Mouse (Mus musculus): Measurements from ENCODE around the gene Ovol2. TPM values are rescaled to one million over a fixed set of nuclear protein-coding genes. Genes with fewer than 3 reads are reported as not detected.

Ovol2 gene
- polyA plus RNA-seq, 1 experiment, result 11.1 TPM

GRCm38 (mm10) chr2:144295145-144295735 is 36.7 kb downstream of the Ovol2 start:
- H3K9me3 ChIP-seq (replicated peaks; ENCODE audit: control insufficient read depth, insufficient read depth, low read length, poor library complexity, severe bottlenecking), result no peaks in the 10 kb centered on the region
- no peak for TF ChIP-seq POLR2A (IDR thresholded peaks at IDR 0.05; ENCODE audit: insufficient read depth, low read length)
- TF ChIP-seq EP300 (IDR thresholded peaks at IDR 0.05; ENCODE audit: insufficient read depth, low read depth, low read length), result no peak
- TF ChIP-seq CTCF (IDR thresholded peaks at IDR 0.05; ENCODE audit: low read depth, low read length), result no peak
- no peak overlapping the region for H3K27ac ChIP-seq (ENCODE audit: insufficient read depth, low read length)
- H3K9ac ChIP-seq (ENCODE audit: low read depth, poor library complexity, severe bottlenecking), result no peak overlapping the region
- no peaks in the 10 kb centered on the region for H3K4me1 ChIP-seq (ENCODE audit: control insufficient read depth, insufficient read depth, low read length)
- H3K27me3 ChIP-seq (ENCODE audit: control insufficient read depth, insufficient read depth, low read length, poor library complexity, severe bottlenecking), result no peaks in the 10 kb centered on the region
- H3K4me3 ChIP-seq (ENCODE audit: low read depth, low read length), result no peak overlapping the region
- no peaks in the 10 kb centered on the region for H3K36me3 ChIP-seq (ENCODE audit: control insufficient read depth, insufficient read depth, low read length, poor library complexity, severe bottlenecking)

- H3K27me3 ChIP-seq (ENCODE audit: control insufficient read depth, insufficient read depth, low read length, poor library complexity, severe bottlenecking), result no peaks in the 10 kb centered on the region
- no peak overlapping the region for H3K4me3 ChIP-seq (ENCODE audit: low read depth, low read length)
- no peak overlapping the region for H3K9ac ChIP-seq (ENCODE audit: low read depth, poor library complexity, severe bottlenecking)
- no peak for TF ChIP-seq CTCF (IDR thresholded peaks at IDR 0.05; ENCODE audit: low read depth, low read length)
- TF ChIP-seq POLR2A (IDR thresholded peaks at IDR 0.05; ENCODE audit: insufficient read depth, low read length), result no peak
- no peak for TF ChIP-seq EP300 (IDR thresholded peaks at IDR 0.05; ENCODE audit: insufficient read depth, low read depth, low read length)
- no peaks in the 10 kb centered on the region for H3K36me3 ChIP-seq (ENCODE audit: control insufficient read depth, insufficient read depth, low read length, poor library complexity, severe bottlenecking)
- H3K27ac ChIP-seq (ENCODE audit: insufficient read depth, low read length), result no peak overlapping the region
- H3K4me1 ChIP-seq (ENCODE audit: control insufficient read depth, insufficient read depth, low read length), result no peaks in the 10 kb centered on the region
- H3K9me3 ChIP-seq (replicated peaks; ENCODE audit: control insufficient read depth, insufficient read depth, low read length, poor library complexity, severe bottlenecking), result no peaks in the 10 kb centered on the region
Observed at GRCm38 (mm10) chr2:144291600-144292305, 40.2 kb downstream of the Ovol2 start.

- Histone ChIP-seq H3K9me3 (replicated peaks; ENCODE audit: control insufficient read depth, insufficient read depth, low read length, poor library complexity, severe bottlenecking) (no peaks in the 10 kb centered on the region), H3K27ac (ENCODE audit: insufficient read depth, low read length) (no peak overlapping the region), H3K27me3 (ENCODE audit: control insufficient read depth, insufficient read depth, low read length, poor library complexity, severe bottlenecking) (no peaks in the 10 kb centered on the region), H3K36me3 (ENCODE audit: control insufficient read depth, insufficient read depth, low read length, poor library complexity, severe bottlenecking) (no peaks in the 10 kb centered on the region), H3K9ac (ENCODE audit: low read depth, poor library complexity, severe bottlenecking) (no peak overlapping the region), H3K4me1 (ENCODE audit: control insufficient read depth, insufficient read depth, low read length) (no peaks in the 10 kb centered on the region), H3K4me3 (ENCODE audit: low read depth, low read length) (no peak overlapping the region)
- TF ChIP-seq EP300 (IDR thresholded peaks at IDR 0.05; ENCODE audit: insufficient read depth, low read depth, low read length), result no peak
- TF ChIP-seq POLR2A (IDR thresholded peaks at IDR 0.05; ENCODE audit: insufficient read depth, low read length), result no peak
- TF ChIP-seq CTCF (IDR thresholded peaks at IDR 0.05; ENCODE audit: low read depth, low read length), result no peak
Observed at GRCm38 (mm10) chr2:144290321-144290720, 41.6 kb downstream of the Ovol2 start.

GRCm38 (mm10) chr2:144281417-144281816 is 50.5 kb downstream of the Ovol2 start:
- H3K27ac ChIP-seq (ENCODE audit: insufficient read depth, low read length), result no peak overlapping the region
- no peaks in the 10 kb centered on the region for H3K27me3 ChIP-seq (ENCODE audit: control insufficient read depth, insufficient read depth, low read length, poor library complexity, severe bottlenecking)
- H3K9me3 ChIP-seq (replicated peaks; ENCODE audit: control insufficient read depth, insufficient read depth, low read length, poor library complexity, severe bottlenecking), result no peaks in the 10 kb centered on the region
- H3K36me3 ChIP-seq (ENCODE audit: control insufficient read depth, insufficient read depth, low read length, poor library complexity, severe bottlenecking), result peaks cover 29% of the 10 kb centered on the region
- H3K4me3 ChIP-seq (ENCODE audit: low read depth, low read length), result no peak overlapping the region
- peaks cover 3% of the 10 kb centered on the region for H3K4me1 ChIP-seq (ENCODE audit: control insufficient read depth, insufficient read depth, low read length)
- no peak overlapping the region for H3K9ac ChIP-seq (ENCODE audit: low read depth, poor library complexity, severe bottlenecking)
- TF ChIP-seq CTCF (IDR thresholded peaks at IDR 0.05; ENCODE audit: low read depth, low read length) (no peak), EP300 (IDR thresholded peaks at IDR 0.05; ENCODE audit: insufficient read depth, low read depth, low read length) (no peak), POLR2A (IDR thresholded peaks at IDR 0.05; ENCODE audit: insufficient read depth, low read length) (no peak)

GRCm38 (mm10) chr2:144280568-144280967 is 51.4 kb downstream of the Ovol2 start:
- H3K4me1 ChIP-seq (ENCODE audit: control insufficient read depth, insufficient read depth, low read length), result peaks cover 3% of the 10 kb centered on the region
- H3K4me3 ChIP-seq (ENCODE audit: low read depth, low read length), result no peak overlapping the region
- peaks cover 35% of the 10 kb centered on the region for H3K36me3 ChIP-seq (ENCODE audit: control insufficient read depth, insufficient read depth, low read length, poor library complexity, severe bottlenecking)
- no peaks in the 10 kb centered on the region for H3K9me3 ChIP-seq (replicated peaks; ENCODE audit: control insufficient read depth, insufficient read depth, low read length, poor library complexity, severe bottlenecking)
- no peaks in the 10 kb centered on the region for H3K27me3 ChIP-seq (ENCODE audit: control insufficient read depth, insufficient read depth, low read length, poor library complexity, severe bottlenecking)
- TF ChIP-seq POLR2A (IDR thresholded peaks at IDR 0.05; ENCODE audit: insufficient read depth, low read length) (no peak), EP300 (IDR thresholded peaks at IDR 0.05; ENCODE audit: insufficient read depth, low read depth, low read length) (no peak), CTCF (IDR thresholded peaks at IDR 0.05; ENCODE audit: low read depth, low read length) (no peak)
- H3K9ac ChIP-seq (ENCODE audit: low read depth, poor library complexity, severe bottlenecking), result no peak overlapping the region
- no peak overlapping the region for H3K27ac ChIP-seq (ENCODE audit: insufficient read depth, low read length)

GRCm38 (mm10) chr2:144279742-144280141 is 52.2 kb downstream of the Ovol2 start:
- Histone ChIP-seq H3K27me3 (ENCODE audit: control insufficient read depth, insufficient read depth, low read length, poor library complexity, severe bottlenecking) (no peaks in the 10 kb centered on the region), H3K27ac (ENCODE audit: insufficient read depth, low read length) (no peak overlapping the region), H3K9ac (ENCODE audit: low read depth, poor library complexity, severe bottlenecking) (no peak overlapping the region), H3K9me3 (replicated peaks; ENCODE audit: control insufficient read depth, insufficient read depth, low read length, poor library complexity, severe bottlenecking) (no peaks in the 10 kb centered on the region), H3K4me3 (ENCODE audit: low read depth, low read length) (no peak overlapping the region), H3K36me3 (ENCODE audit: control insufficient read depth, insufficient read depth, low read length, poor library complexity, severe bottlenecking) (peaks cover 38% of the 10 kb centered on the region), H3K4me1 (ENCODE audit: control insufficient read depth, insufficient read depth, low read length) (peaks cover 3% of the 10 kb centered on the region)
- TF ChIP-seq EP300 (IDR thresholded peaks at IDR 0.05; ENCODE audit: insufficient read depth, low read depth, low read length), result no peak
- TF ChIP-seq POLR2A (IDR thresholded peaks at IDR 0.05; ENCODE audit: insufficient read depth, low read length), result no peak
- no peak for TF ChIP-seq CTCF (IDR thresholded peaks at IDR 0.05; ENCODE audit: low read depth, low read length)

All from ES-Bruce4 (cell line).